Mouse (Mus musculus) hindbrain, embryonic 14.5 days (tissue): ENCODE results near the gene Abcg1. TPM values are rescaled to one million over a fixed set of nuclear protein-coding genes. Genes with fewer than 3 reads are reported as not detected.

ENCODE experiments used
- ATAC-seq: fragments of 200-750 bp; cut with Nextera tagmentation; 2 replicates; pipeline ENCODE4 v1.8.0; 2017; ENCODE audit warnings: moderate number of reproducible peaks, mild to moderate bottlenecking, moderate TSS enrichment, moderate library complexity; ENCODE audit not compliant: low FRiP score
- DNase-seq: peaks from one replicate; pipeline ENCODE4 v3.0.0-alpha.2; 2015; ENCODE audit warnings: low spot score
- H3K27ac ChIP-seq: fragments of 300-500 bp; sonication (generic); 2 replicates; pipeline ENCODE4 v1.5.1; 2014; ENCODE audit warnings: mild to moderate bottlenecking, moderate library complexity
- H3K27me3 ChIP-seq: fragments of 300-500 bp; sonication (generic); 2 replicates; pipeline ENCODE4 v1.6.1; 2014; ENCODE audit warnings: mild to moderate bottlenecking, low read length, mixed read lengths; ENCODE audit not compliant: control insufficient read depth, insufficient read depth
- H3K36me3 ChIP-seq: fragments of 300-500 bp; sonication (generic); replicated peaks from 2 replicates; pipeline ENCODE4 v1.6.1; 2014; ENCODE audit not compliant: control insufficient read depth, insufficient read depth
- H3K4me1 ChIP-seq: fragments of 300-500 bp; sonication (generic); replicated peaks from 2 replicates; pipeline ENCODE4 v1.6.1; 2014; ENCODE audit warnings: antibody characterized with exemption, low read length, mixed read lengths; ENCODE audit not compliant: control insufficient read depth, insufficient read depth
- H3K4me2 ChIP-seq: fragments of 300-500 bp; sonication (generic); replicated peaks from 2 replicates; pipeline ENCODE4 v1.6.1; 2014; ENCODE audit warnings: mild to moderate bottlenecking, moderate library complexity
- H3K4me3 ChIP-seq: fragments of 300-500 bp; sonication (generic); replicated peaks from 2 replicates; pipeline ENCODE4 v1.5.1; 2014; ENCODE audit warnings: mild to moderate bottlenecking, low read length
- H3K9ac ChIP-seq: fragments of 300-500 bp; sonication (generic); 2 replicates; pipeline ENCODE4 v1.6.1; 2014
- H3K9me3 ChIP-seq: fragments of 300-500 bp; sonication (generic); 2 replicates; pipeline ENCODE4 v1.6.1; 2016; ENCODE audit warnings: low read length; ENCODE audit not compliant: control insufficient read depth
- WGBS: fragments of 180-500 bp; shearing (Covaris S2); extraction: QIAGEN DNeasy Blood & Tissue Kit; methylation state at CpG from one replicate; pipeline ENCODE4 v1.1.7; 2014; 5-methylcytosine and 5-hydroxymethylcytosine counted together
- polyA plus RNA-seq: library from polyadenylated mRNA; unstranded; fragments of >200 nt; fragmentation: Nextera tagmentation; extraction: Ambion mirVana; gene quantifications from 2 replicates; pipeline ENCODE4 v1.2.1, GENCODE M21; 2014

The Abcg1 gene
- polyA plus RNA-seq, 1 experiment from 2014 or later, result 21.1 TPM

GRCm38 (mm10) chr17:31073273-31074052 lies 16.0 kb downstream of the Abcg1 start:
- Histone ChIP-seq H3K27ac (peak overlapping the region; percentile 84), H3K9me3 (no peaks in the 10 kb centered on the region), H3K4me2 (peak overlapping the region; percentile 48), H3K36me3 (no peaks in the 10 kb centered on the region), H3K4me1 (peaks cover 52% of the 10 kb centered on the region), H3K4me3 (peak overlapping the region; percentile 19), H3K27me3 (no peaks in the 10 kb centered on the region), H3K9ac (peak overlapping the region; percentile 32)
- peak; percentile 87 for ATAC-seq
- DNase-seq, result peak; percentile 88
- 3% methylated on average over 31 of the region's 31 CpGs for WGBS

- no peaks in the 10 kb centered on the region for H3K9me3 ChIP-seq
- no peak for DNase-seq
- peak overlapping the region; percentile 48 for H3K4me2 ChIP-seq
- H3K9ac ChIP-seq, result no peak overlapping the region
- ATAC-seq, result no peak
- H3K4me3 ChIP-seq, result no peak overlapping the region
- H3K36me3 ChIP-seq, result no peaks in the 10 kb centered on the region
- H3K27ac ChIP-seq, result peak overlapping the region; percentile 84
- H3K4me1 ChIP-seq, result peaks cover 53% of the 10 kb centered on the region
- no peaks in the 10 kb centered on the region for H3K27me3 ChIP-seq
- WGBS, result 18% methylated on average over 7 of the region's 7 CpGs
These were observed 16.6 kb downstream of the Abcg1 start for GRCm38 (mm10) chr17:31074053-31074590.

- no peak overlapping the region for H3K4me3 ChIP-seq
- H3K4me1 ChIP-seq, result peaks cover 51% of the 10 kb centered on the region
- H3K27me3 ChIP-seq, result no peaks in the 10 kb centered on the region
- no peak overlapping the region for H3K9ac ChIP-seq
- no peak overlapping the region for H3K4me2 ChIP-seq
- no peaks in the 10 kb centered on the region for H3K9me3 ChIP-seq
- DNase-seq (no peak), ATAC-seq (no peak)
- no peak overlapping the region for H3K27ac ChIP-seq
- no peaks in the 10 kb centered on the region for H3K36me3 ChIP-seq
- WGBS, result 59% methylated on average over 3 of the region's 3 CpGs
These were observed 17.2 kb downstream of the Abcg1 start for GRCm38 (mm10) chr17:31074666-31075065.

GRCm38 (mm10) chr17:31075471-31075870 lies 18.0 kb downstream of the Abcg1 start:
- WGBS, result 90% methylated on average over 5 of the region's 5 CpGs
- H3K4me3 ChIP-seq, result no peak overlapping the region
- DNase-seq (no peak), ATAC-seq (no peak)
- H3K27me3 ChIP-seq, result no peaks in the 10 kb centered on the region
- H3K4me2 ChIP-seq, result no peak overlapping the region
- H3K9ac ChIP-seq, result no peak overlapping the region
- H3K36me3 ChIP-seq, result no peaks in the 10 kb centered on the region
- H3K9me3 ChIP-seq, result no peaks in the 10 kb centered on the region
- peaks cover 51% of the 10 kb centered on the region for H3K4me1 ChIP-seq
- no peak overlapping the region; the same call in 1 of the 2 replicates for H3K27ac ChIP-seq

GRCm38 (mm10) chr17:31077561-31077960 lies 20.1 kb downstream of the Abcg1 start:
- H3K9ac ChIP-seq, result no peak overlapping the region
- no peaks in the 10 kb centered on the region for H3K9me3 ChIP-seq
- DNase-seq (no peak), ATAC-seq (no peak)
- no peak overlapping the region for H3K27ac ChIP-seq
- 81% methylated on average over 5 of the region's 5 CpGs for WGBS
- peaks cover 40% of the 10 kb centered on the region for H3K4me1 ChIP-seq
- H3K4me3 ChIP-seq, result no peak overlapping the region
- no peaks in the 10 kb centered on the region for H3K36me3 ChIP-seq
- H3K4me2 ChIP-seq, result no peak overlapping the region
- no peaks in the 10 kb centered on the region for H3K27me3 ChIP-seq

- 81% methylated on average over 11 of the region's 11 CpGs for WGBS
- H3K4me1 ChIP-seq, result peaks cover 31% of the 10 kb centered on the region
- no peaks in the 10 kb centered on the region for H3K27me3 ChIP-seq
- H3K27ac ChIP-seq, result no peak overlapping the region
- H3K4me3 ChIP-seq, result no peak overlapping the region
- no peaks in the 10 kb centered on the region for H3K36me3 ChIP-seq
- H3K9ac ChIP-seq, result no peak overlapping the region
- no peak for ATAC-seq
- H3K4me2 ChIP-seq, result no peak overlapping the region
- DNase-seq, result no peak
- no peaks in the 10 kb centered on the region for H3K9me3 ChIP-seq
These were observed 21.1 kb downstream of the Abcg1 start for GRCm38 (mm10) chr17:31078581-31078980.

GRCm38 (mm10) chr17:31079078-31079840 lies 21.8 kb downstream of the Abcg1 start:
- peaks cover 24% of the 10 kb centered on the region for H3K4me1 ChIP-seq
- H3K27ac ChIP-seq, result no peak overlapping the region
- H3K9ac ChIP-seq, result no peak overlapping the region
- H3K36me3 ChIP-seq, result no peaks in the 10 kb centered on the region
- no peak overlapping the region for H3K4me2 ChIP-seq
- WGBS, result 55% methylated on average over 12 of the region's 12 CpGs
- H3K4me3 ChIP-seq, result no peak overlapping the region
- DNase-seq (no peak), ATAC-seq (0 out of 2 replicates have a peak, but pooled peaks have one; percentile 27)
- H3K9me3 ChIP-seq, result no peaks in the 10 kb centered on the region
- H3K27me3 ChIP-seq, result no peaks in the 10 kb centered on the region

GRCm38 (mm10) chr17:31082296-31083078 lies 25.0 kb downstream of the Abcg1 start:
- no peak overlapping the region for H3K9ac ChIP-seq
- no peak for DNase-seq
- H3K36me3 ChIP-seq, result no peaks in the 10 kb centered on the region
- no peaks in the 10 kb centered on the region for H3K9me3 ChIP-seq
- no peak overlapping the region for H3K4me3 ChIP-seq
- no peak for ATAC-seq
- 90% methylated on average over 4 of the region's 4 CpGs for WGBS
- peaks cover 14% of the 10 kb centered on the region; the same call in 1 of the 2 replicates for H3K4me1 ChIP-seq
- H3K27ac ChIP-seq, result no peak overlapping the region
- H3K27me3 ChIP-seq, result no peaks in the 10 kb centered on the region
- H3K4me2 ChIP-seq, result no peak overlapping the region

- Histone ChIP-seq H3K4me3 (no peak overlapping the region), H3K9ac (no peak overlapping the region), H3K27ac (no peak overlapping the region), H3K4me1 (peaks cover 31% of the 10 kb centered on the region), H3K4me2 (no peak overlapping the region), H3K36me3 (no peaks in the 10 kb centered on the region), H3K27me3 (no peaks in the 10 kb centered on the region), H3K9me3 (no peaks in the 10 kb centered on the region)
- WGBS, result 90% methylated on average over 3 of the region's 3 CpGs
- DNase-seq, result no peak
- no peak for ATAC-seq
These were observed 28.0 kb downstream of the Abcg1 start for GRCm38 (mm10) chr17:31085519-31085918.
